Mouse (Mus musculus) right cerebral cortex, adult 2 months (tissue): ENCODE data around the gene Ccdc157.

Source experiments
- DNase-seq, 2 experiments: peaks; one replicate each; pipeline ENCODE4 v3.0.0; 2021 to 2022; ENCODE audit warnings: low spot score in 2 of 2

Ccdc157 gene

GRCm38 (mm10) chr11:4103522-4103921 is 56.6 kb downstream of the Ccdc157 start:
- DNase-seq: no peak

GRCm38 (mm10) chr11:4101851-4102250 is 58.2 kb downstream of the Ccdc157 start:
- DNase-seq: no peak

GRCm38 (mm10) chr11:4099447-4099846 is 60.6 kb downstream of the Ccdc157 start:
- no peak for DNase-seq

DNA sequence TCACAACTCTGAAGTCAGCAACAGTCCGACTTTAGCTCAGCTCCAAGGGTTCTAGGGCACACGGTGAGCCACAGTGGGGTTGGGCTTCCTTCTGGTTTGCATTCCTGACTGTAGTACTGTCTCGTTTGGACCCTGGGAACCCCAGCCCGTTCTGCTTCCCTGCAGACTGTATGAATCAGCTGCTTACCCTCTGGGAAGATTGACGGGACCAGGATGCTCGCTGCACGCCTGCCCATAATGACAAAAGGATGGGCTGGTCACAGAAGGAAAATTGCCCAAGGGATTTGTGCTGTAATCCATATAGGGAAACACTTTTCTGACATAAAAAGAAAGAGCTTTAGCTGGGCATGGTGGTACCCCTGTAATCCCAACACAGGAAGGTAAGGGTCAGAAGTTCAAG is 61.3 kb downstream of the Ccdc157 start:
- no peak for DNase-seq

GRCm38 (mm10) chr11:4098120-4098519 is 62.0 kb downstream of the Ccdc157 start:
- DNase-seq: no peak

- DNase-seq: no peak
Observed at GRCm38 (mm10) chr11:4097091-4097621, 62.9 kb downstream of the Ccdc157 start.

- DNase-seq: peak; percentile 98
Observed at GRCm38 (mm10) chr11:4096054-4096984, 63.8 kb downstream of the Ccdc157 start.

- peak; percentile 61 to 74 for DNase-seq
Observed at GRCm38 (mm10) chr11:4095171-4096053, 64.7 kb downstream of the Ccdc157 start, which contains the start of gene Mtfp1. Gene Mtfp1, minus strand, starts transcription at chr11:4095445.

DNA sequence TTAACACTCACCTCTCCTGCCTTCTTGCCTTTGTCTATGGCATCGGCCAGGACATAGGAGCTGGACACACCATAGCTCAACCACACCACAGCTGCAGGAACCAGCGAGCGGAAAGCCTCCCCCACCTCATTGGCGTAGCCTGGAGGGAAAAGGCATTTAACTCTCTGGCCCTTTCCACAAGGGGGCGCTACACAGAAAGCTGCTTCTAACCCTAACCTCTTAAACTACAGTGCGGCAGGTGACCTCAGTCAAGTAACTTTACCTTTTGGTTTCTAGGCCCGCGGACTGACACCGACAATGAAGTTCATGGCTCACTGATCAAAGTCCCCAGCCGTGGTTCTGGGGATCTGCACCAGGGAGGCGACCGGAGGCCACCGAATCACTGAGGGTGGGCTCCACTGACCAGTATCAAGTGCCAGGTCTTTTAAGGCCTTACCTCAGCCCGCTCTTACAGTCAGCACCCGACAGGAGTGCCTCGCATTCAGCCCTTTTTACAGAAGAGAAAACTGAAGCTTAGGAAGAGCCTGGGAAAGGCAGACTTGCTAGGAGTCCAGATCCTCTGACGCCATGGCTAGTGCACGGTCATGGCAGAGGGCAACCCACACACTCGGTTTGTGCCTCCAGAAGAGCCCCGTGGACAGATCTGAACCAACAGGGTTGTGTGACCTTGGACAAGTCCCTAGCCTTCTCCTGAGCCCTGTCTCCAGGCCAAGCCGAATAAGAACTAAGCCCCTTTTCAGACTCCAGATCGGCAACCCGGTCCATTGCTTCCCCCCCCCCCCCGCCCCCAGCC is 65.5 kb downstream of the Ccdc157 start:
- DNase-seq: peak; percentile 84 to 85

- peak in 1 of 2 experiments; percentile 48 for DNase-seq
Observed at GRCm38 (mm10) chr11:4093459-4094377, 66.4 kb downstream of the Ccdc157 start.
